ENCODE assay signal across 13 mouse cellular contexts in the genomic region with DNA sequence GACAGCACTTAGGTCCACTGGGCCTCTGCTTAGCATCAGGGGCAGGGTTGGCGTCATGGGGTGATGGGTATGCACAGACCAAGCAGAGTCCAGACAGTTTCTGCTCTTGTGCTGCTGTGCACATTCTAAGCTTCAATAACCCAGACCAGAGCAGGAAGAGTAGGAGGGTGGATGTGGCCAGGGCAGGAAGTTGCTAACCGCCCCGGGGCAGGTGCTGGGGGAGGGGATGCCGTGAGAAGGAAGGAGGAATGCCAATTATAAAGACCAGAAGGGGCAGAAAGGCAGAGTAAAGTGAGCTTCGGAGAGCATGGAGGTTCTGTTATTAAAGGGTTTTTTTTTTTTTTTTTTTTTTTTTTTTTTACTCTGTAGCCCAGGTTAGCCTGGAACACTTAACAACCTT. TPM values are rescaled to one million over a fixed set of nuclear protein-coding genes. Genes with fewer than 3 reads are reported as not detected.
DNase-seq lines count a peak whose midpoint lies in the region; ATAC-seq and TF ChIP-seq lines count a peak whose summit lies in the region.
"Had no signal": no experiment of that assay in that cellular context is flagged by ENCODE, and none has a peak within 500 bp of the region (broad histone marks: within the 10 kb centered on the region; RNA-seq: fewer than 3 reads in every experiment).

No protein-coding gene starts in this region.

- no peak for TF ChIP-seq EP300 in heart, postnatal 0 days (IDR thresholded peaks at IDR 0.05; ENCODE audit: low read depth)

- TF ChIP-seq CTCF in heart, postnatal 0 days (IDR thresholded peaks at IDR 0.05; ENCODE audit: low read depth): no peak
- TF ChIP-seq CTCF in layer of hippocampus, adult 2 months (conservative IDR thresholded peaks at IDR 0.05): no peak

- no peak overlapping the region for H3K4me2 ChIP-seq in heart, postnatal 0 days (ENCODE audit: low read depth, low read length)
- H3K4me2 ChIP-seq: embryonic facial prominence, embryonic 15.5 days had no signal

- ATAC-seq in heart, postnatal 0 days (ENCODE audit: insufficient read depth, low read depth): no peak

- no peak overlapping the region for H3K9ac ChIP-seq in heart, postnatal 0 days (replicated peaks; ENCODE audit: low read depth, low read length)
- H3K9ac ChIP-seq: embryonic facial prominence, embryonic 15.5 days had no signal

- intact Hi-C loops in heart, postnatal 10 days (cut with DNase I): no loop called here

- 60% methylated on average over 5 of the region's 5 CpGs for WGBS in heart, postnatal 0 days

- no peak overlapping the region; the same call in 1 of the 2 replicates for H3K4me3 ChIP-seq in heart, postnatal 0 days (ENCODE audit: low read depth, low read length)
- peak overlapping the region; percentile 88 for H3K4me3 ChIP-seq in megakaryocyte, embryonic 14.5 days (replicated peaks)
- no peak overlapping the region for H3K4me3 ChIP-seq in layer of hippocampus, adult 2 months
- H3K4me3 ChIP-seq: embryonic facial prominence, embryonic 15.5 days; myocyte had no signal

- peaks cover 12% of the 10 kb centered on the region for H3K4me1 ChIP-seq in heart, postnatal 0 days (ENCODE audit: control insufficient read depth, insufficient read depth)
- peaks cover 78% of the 10 kb centered on the region for H3K4me1 ChIP-seq in megakaryocyte, embryonic 14.5 days

- no peak for DNase-seq in heart, postnatal 0 days (ENCODE audit: low spot score)
- no peak for DNase-seq in heart, postnatal 10 days
- DNase-seq in ZHBTc4 (ENCODE audit: low read depth, low spot score): peak; percentile 69
- peak; percentile 93 for DNase-seq in thymus, postnatal 14 days
- DNase-seq in layer of hippocampus, adult 2 months (ENCODE audit: low spot score in 2 of 2): no peak
- DNase-seq in right cerebral cortex, adult 2 months (ENCODE audit: low spot score in 2 of 2): no peak
- no peak for DNase-seq in urinary bladder, postnatal 25 days (ENCODE audit: low spot score)

- no peaks in the 10 kb centered on the region for H3K9me3 ChIP-seq in heart, postnatal 0 days (replicated peaks; ENCODE audit: control insufficient read depth, low read length)
- no peaks in the 10 kb centered on the region for H3K9me3 ChIP-seq in megakaryocyte, embryonic 14.5 days
- H3K9me3 ChIP-seq: embryonic facial prominence, embryonic 15.5 days had no signal

- H3K27ac ChIP-seq in heart, postnatal 0 days (ENCODE audit: low read depth): peak overlapping the region; percentile 40; the same call in 1 of the 2 replicates
- no peak overlapping the region for H3K27ac ChIP-seq in layer of hippocampus, adult 2 months
- H3K27ac ChIP-seq: embryonic facial prominence, embryonic 15.5 days had no signal

- H3K36me3 ChIP-seq in heart, postnatal 0 days (replicated peaks; ENCODE audit: control insufficient read depth, insufficient read depth, low read length): no peaks in the 10 kb centered on the region
- H3K36me3 ChIP-seq in megakaryocyte, embryonic 14.5 days (replicated peaks; ENCODE audit: low read length): peaks cover 12% of the 10 kb centered on the region
- H3K36me3 ChIP-seq: embryonic facial prominence, embryonic 15.5 days had no signal

- peaks cover 11% of the 10 kb centered on the region; the same call in 1 of the 2 replicates for H3K27me3 ChIP-seq in heart, postnatal 0 days (ENCODE audit: control insufficient read depth, insufficient read depth, low read length)
- H3K27me3 ChIP-seq in megakaryocyte, embryonic 14.5 days (replicated peaks): no peaks in the 10 kb centered on the region
- H3K27me3 ChIP-seq: embryonic facial prominence, embryonic 15.5 days had no signal

RNA-seq across cellular contexts. Expression of gene Acap1, which starts 0.7 kb away (rescaled TPM):
- 2.5 and 9.7 TPM in 2 replicates for total RNA-seq in heart, postnatal 0 days (2014; rRNA removed; ENCODE audit: low replicate concordance)
- 2.5 TPM in 2 replicates for polyA plus RNA-seq in heart, postnatal 0 days (2015; fragmentation: Nextera tagmentation; extraction: Ambion mirVana)
- total RNA-seq in heart, postnatal 10 days (2021): 1 to 10 TPM; 2.7 to 3.0 TPM
- 47.6 and 58.4 TPM in 2 replicates for polyA plus RNA-seq in megakaryocyte, embryonic 14.5 days (2012; ENCODE audit: insufficient read depth, low replicate concordance)
- not detected for total RNA-seq in layer of hippocampus, adult 2 months (2021)

RNA-seq across cellular contexts. Expression of gene 2810408A11Rik, which starts 6.1 kb away (rescaled TPM):
- 1.8 and 6.3 TPM in 2 replicates for total RNA-seq in heart, postnatal 0 days (2014; rRNA removed; ENCODE audit: low replicate concordance)
- polyA plus RNA-seq in heart, postnatal 0 days (2015; fragmentation: Nextera tagmentation; extraction: Ambion mirVana): 2.8 and 3.9 TPM in 2 replicates
- total RNA-seq in heart, postnatal 10 days (2021): 1 to 10 TPM; 2.1 to 2.7 TPM
- 0.25 TPM in 1 of 2 replicates, not detected in the other for polyA plus RNA-seq in megakaryocyte, embryonic 14.5 days (2012; ENCODE audit: insufficient read depth, low replicate concordance)
- total RNA-seq in layer of hippocampus, adult 2 months (2021): 1 to 10 TPM in 1 of 2 experiments, under 1 TPM in 1; 0.64 to 1.0 TPM

RNA-seq across cellular contexts. Expression of gene Neurl4, which starts 6.2 kb away (rescaled TPM):
- total RNA-seq in heart, postnatal 0 days (2014; rRNA removed; ENCODE audit: low replicate concordance): 39.2 and 59.5 TPM in 2 replicates
- polyA plus RNA-seq in heart, postnatal 0 days (2015; fragmentation: Nextera tagmentation; extraction: Ambion mirVana): 3.6 and 4.5 TPM in 2 replicates
- 10 to 100 TPM; 39.2 to 39.9 TPM for total RNA-seq in heart, postnatal 10 days (2021)
- polyA plus RNA-seq in megakaryocyte, embryonic 14.5 days (2012; ENCODE audit: insufficient read depth, low replicate concordance): 17.6 and 26.8 TPM in 2 replicates
- total RNA-seq in layer of hippocampus, adult 2 months (2021): 100 to 1,000 TPM; 122 to 125 TPM

RNA-seq across cellular contexts. Expression of gene Kctd11, which starts 13.5 kb away (rescaled TPM):
- total RNA-seq in heart, postnatal 0 days (2014; rRNA removed; ENCODE audit: low replicate concordance): 2.3 and 9.4 TPM in 2 replicates
- polyA plus RNA-seq in heart, postnatal 0 days (2015; fragmentation: Nextera tagmentation; extraction: Ambion mirVana): 1.9 and 2.3 TPM in 2 replicates
- total RNA-seq in heart, postnatal 10 days (2021): 1 to 10 TPM; 3.0 to 3.5 TPM
- 0.98 TPM in 1 of 2 replicates, not detected in the other for polyA plus RNA-seq in megakaryocyte, embryonic 14.5 days (2012; ENCODE audit: insufficient read depth, low replicate concordance)
- 1 to 10 TPM; 1.3 to 1.4 TPM for total RNA-seq in layer of hippocampus, adult 2 months (2021)

RNA-seq across cellular contexts. Expression of gene Tmem95, which starts 16.9 kb away (rescaled TPM):
- total RNA-seq in heart, postnatal 0 days (2014; rRNA removed; ENCODE audit: low replicate concordance): not detected in 2 replicates
- not detected in 2 replicates for polyA plus RNA-seq in heart, postnatal 0 days (2015; fragmentation: Nextera tagmentation; extraction: Ambion mirVana)
- total RNA-seq in heart, postnatal 10 days (2021): not detected
- not detected in 2 replicates for polyA plus RNA-seq in megakaryocyte, embryonic 14.5 days (2012; ENCODE audit: insufficient read depth, low replicate concordance)
- not detected for total RNA-seq in layer of hippocampus, adult 2 months (2021)
- polyA plus RNA-seq: gonadal fat pad, adult 2 months; kidney, embryonic 14.5 days; limb, embryonic 14.5 days; myocyte had no signal

Comparison
In these comparisons a context has a peak if more than half of its experiments do, and no peak if none do; other contexts are left out.
1. DNase-seq: peak in ZHBTc4 (single experiment) and thymus, postnatal 14 days (single experiment); none in heart, postnatal 0 days (single experiment), heart, postnatal 10 days (0 of 2), layer of hippocampus, adult 2 months (0 of 2), right cerebral cortex, adult 2 months (0 of 2) and urinary bladder, postnatal 25 days (single experiment).